Mouse (Mus musculus): ENCODE measurements around the gene Tmem121. TPM values are rescaled to one million over a fixed set of nuclear protein-coding genes. Genes with fewer than 3 reads are reported as not detected.

Tmem121 gene
- polyA plus RNA-seq, 1 experiment from 2014 or later, result 21.9 TPM

Other genes starting within 250 kb of the Tmem121 start
- 51.5 and 54.4 TPM in 2 replicates for gene Nudt14, start 243.8 kb upstream of the Tmem121 start, polyA plus RNA-seq (2016; fragmentation: Nextera tagmentation; extraction: Ambion mirVana)
- gene Btbd6, start 209.4 kb upstream of the Tmem121 start, polyA plus RNA-seq (2016; fragmentation: Nextera tagmentation; extraction: Ambion mirVana), result 28.2 and 29.2 TPM in 2 replicates
- 70.2 and 74.2 TPM in 2 replicates for gene Brf1, start 185.2 kb upstream of the Tmem121 start, polyA plus RNA-seq (2016; fragmentation: Nextera tagmentation; extraction: Ambion mirVana)
- 26.3 and 27.6 TPM in 2 replicates for gene Pacs2, start 171.4 kb upstream of the Tmem121 start, polyA plus RNA-seq (2016; fragmentation: Nextera tagmentation; extraction: Ambion mirVana)
- 0.26 TPM in 1 of 2 replicates, not detected in the other for gene Tex22, start 111.4 kb upstream of the Tmem121 start, polyA plus RNA-seq (2016; fragmentation: Nextera tagmentation; extraction: Ambion mirVana)
- 22.2 and 22.7 TPM in 2 replicates for gene Mta1, start 87.7 kb upstream of the Tmem121 start, polyA plus RNA-seq (2016; fragmentation: Nextera tagmentation; extraction: Ambion mirVana)
- gene Crip2, start 45.7 kb upstream of the Tmem121 start, polyA plus RNA-seq (2016; fragmentation: Nextera tagmentation; extraction: Ambion mirVana), result 223 and 227 TPM in 2 replicates
- gene Crip1, start 39.6 kb upstream of the Tmem121 start, polyA plus RNA-seq (2016; fragmentation: Nextera tagmentation; extraction: Ambion mirVana), result 48.5 and 62.0 TPM in 2 replicates
- 48.3 and 49.6 TPM in 2 replicates for gene Tedc1, start 29.5 kb upstream of the Tmem121 start, polyA plus RNA-seq (2016; fragmentation: Nextera tagmentation; extraction: Ambion mirVana)

Measured in forebrain, embryonic 12.5 days (tissue).